In genomic region chr5:107875261-107875611, GRCm38 (mm10) we compare ENCODE assay signal across 18 mouse cellular contexts. TPM values are rescaled to one million over a fixed set of nuclear protein-coding genes. Genes with fewer than 3 reads are reported as not detected.
A peak's percentile ranks its signal among the peaks of the same experiment; 100 is the strongest.
DNase-seq lines count a peak whose midpoint lies in the region; ATAC-seq and TF ChIP-seq lines count a peak whose summit lies in the region.
"Had no signal": no experiment of that assay in that cellular context is flagged by ENCODE, and none has a peak within 500 bp of the region (broad histone marks: within the 10 kb centered on the region; RNA-seq: fewer than 3 reads in every experiment).

No protein-coding gene starts in this region.

- peak; percentile 34; the same call in 1 of the 2 replicates for ATAC-seq in intestine, embryonic 15.5 days
- no peak for ATAC-seq in intestine, postnatal 0 days
- peak; percentile 33; the same call in 1 of the 2 replicates for ATAC-seq in kidney, postnatal 0 days (replicated peaks; ENCODE audit: low FRiP score, low read depth)
- peak; percentile 39 for ATAC-seq in liver, embryonic 16.5 days (ENCODE audit: low read depth)
- ATAC-seq in midbrain, embryonic 15.5 days (replicated peaks), result no peak
- ATAC-seq: inflammation-experienced regulatory T-cells, adult 6 months had no signal

- no peaks in the 10 kb centered on the region for H3K27me3 ChIP-seq in heart, adult 2 months (ENCODE audit: control insufficient read depth, insufficient read depth, low read length)
- no peaks in the 10 kb centered on the region for H3K27me3 ChIP-seq in intestine, embryonic 15.5 days (replicated peaks)
- no peaks in the 10 kb centered on the region for H3K27me3 ChIP-seq in intestine, postnatal 0 days (replicated peaks; ENCODE audit: control insufficient read depth, insufficient read depth, low read length)
- H3K27me3 ChIP-seq in kidney, postnatal 0 days (ENCODE audit: insufficient read depth, low read length), result no peaks in the 10 kb centered on the region
- no peaks in the 10 kb centered on the region for H3K27me3 ChIP-seq in liver, embryonic 16.5 days (ENCODE audit: control insufficient read depth, insufficient read depth, low read depth, low read length)
- 0 out of 2 replicates have a peak, but pooled peaks cover 3% of the 10 kb centered on the region for H3K27me3 ChIP-seq in midbrain, embryonic 15.5 days (replicated peaks)

- no peaks in the 10 kb centered on the region for H3K79me2 ChIP-seq in heart, adult 2 months (replicated peaks; ENCODE audit: control insufficient read depth, insufficient read depth, low read length)

- no peaks in the 10 kb centered on the region for H3K9me3 ChIP-seq in intestine, embryonic 15.5 days
- H3K9me3 ChIP-seq in intestine, postnatal 0 days (ENCODE audit: control insufficient read depth), result no peaks in the 10 kb centered on the region
- no peaks in the 10 kb centered on the region for H3K9me3 ChIP-seq in kidney, postnatal 0 days (replicated peaks; ENCODE audit: low read length)
- no peaks in the 10 kb centered on the region for H3K9me3 ChIP-seq in liver, embryonic 16.5 days (replicated peaks; ENCODE audit: control insufficient read depth, low read length)
- H3K9me3 ChIP-seq in midbrain, embryonic 15.5 days, result no peaks in the 10 kb centered on the region

- no peak overlapping the region for H3K4me3 ChIP-seq in heart, adult 2 months
- H3K4me3 ChIP-seq in intestine, embryonic 15.5 days (replicated peaks), result no peak overlapping the region
- H3K4me3 ChIP-seq in intestine, postnatal 0 days (ENCODE audit: low read depth, low read length), result no peak overlapping the region
- no peak overlapping the region for H3K4me3 ChIP-seq in kidney, postnatal 0 days (replicated peaks; ENCODE audit: low read depth, low read length)
- peak overlapping the region; percentile 71 for H3K4me3 ChIP-seq in liver, embryonic 16.5 days (ENCODE audit: low read depth, low read length)
- H3K4me3 ChIP-seq in midbrain, embryonic 15.5 days, result no peak overlapping the region

- no peak for DNase-seq in heart, adult 2 months
- DNase-seq in heart, postnatal 14 days, result no peak
- DNase-seq in kidney, postnatal 0 days (ENCODE audit: low spot score), result no peak
- DNase-seq in lung, postnatal 4 days, result no peak
- DNase-seq: adrenal gland, postnatal 25 days; cerebellum, adult 9-11 months; gastrocnemius, postnatal 10 days; thymus, adult 2 months had no signal

- no peaks in the 10 kb centered on the region; the same call in 1 of the 2 replicates for H3K4me1 ChIP-seq in heart, adult 2 months (ENCODE audit: control insufficient read depth, insufficient read depth, low read length)
- H3K4me1 ChIP-seq in intestine, embryonic 15.5 days (replicated peaks), result no peaks in the 10 kb centered on the region
- H3K4me1 ChIP-seq in intestine, postnatal 0 days (replicated peaks; ENCODE audit: control insufficient read depth, insufficient read depth, low read length), result 0 out of 2 replicates have a peak, but pooled peaks cover 11% of the 10 kb centered on the region
- no peaks in the 10 kb centered on the region for H3K4me1 ChIP-seq in kidney, postnatal 0 days (replicated peaks; ENCODE audit: insufficient read depth, low read length)
- H3K4me1 ChIP-seq in liver, embryonic 16.5 days (ENCODE audit: control insufficient read depth, low read depth, low read length), result peaks cover 31% of the 10 kb centered on the region
- H3K4me1 ChIP-seq in midbrain, embryonic 15.5 days, result no peaks in the 10 kb centered on the region

- TF ChIP-seq EP300 in heart, adult 2 months (IDR thresholded peaks at IDR 0.05; ENCODE audit: insufficient read depth, low read depth, low read length), result no peak

- H3K27ac ChIP-seq in heart, adult 2 months, result peak overlapping the region; percentile 84
- no peak overlapping the region for H3K27ac ChIP-seq in intestine, embryonic 15.5 days
- no peak overlapping the region for H3K27ac ChIP-seq in intestine, postnatal 0 days (ENCODE audit: low read depth, low read length)
- H3K27ac ChIP-seq in kidney, postnatal 0 days, result peak overlapping the region; percentile 31; the same call in 1 of the 2 replicates
- H3K27ac ChIP-seq in liver, embryonic 16.5 days (ENCODE audit: low read length), result peak overlapping the region; percentile 98
- H3K27ac ChIP-seq in midbrain, embryonic 15.5 days, result no peak overlapping the region

- H3K9ac ChIP-seq in heart, adult 2 months (ENCODE audit: low read depth, low read length), result no peak overlapping the region
- no peak overlapping the region for H3K9ac ChIP-seq in intestine, embryonic 15.5 days
- no peak overlapping the region for H3K9ac ChIP-seq in intestine, postnatal 0 days (ENCODE audit: low read depth, low read length)
- no peak overlapping the region for H3K9ac ChIP-seq in kidney, postnatal 0 days (ENCODE audit: low read depth, low read length)
- peak overlapping the region; percentile 52 for H3K9ac ChIP-seq in liver, embryonic 16.5 days (ENCODE audit: low read depth, low read length)
- H3K9ac ChIP-seq in midbrain, embryonic 15.5 days, result no peak overlapping the region

- H3K4me2 ChIP-seq in intestine, embryonic 15.5 days (replicated peaks), result no peak overlapping the region
- no peak overlapping the region for H3K4me2 ChIP-seq in intestine, postnatal 0 days (replicated peaks; ENCODE audit: low read depth)
- no peak overlapping the region for H3K4me2 ChIP-seq in kidney, postnatal 0 days (ENCODE audit: low read length)
- H3K4me2 ChIP-seq in liver, embryonic 16.5 days (ENCODE audit: low read depth, low read length), result peak overlapping the region; percentile 53
- H3K4me2 ChIP-seq in midbrain, embryonic 15.5 days, result no peak overlapping the region
- H3K4me2 ChIP-seq: midbrain, embryonic 11.5 days had no signal

- H3K36me3 ChIP-seq in heart, adult 2 months (ENCODE audit: control insufficient read depth, insufficient read depth, low read length), result no peaks in the 10 kb centered on the region
- H3K36me3 ChIP-seq in intestine, embryonic 15.5 days, result no peaks in the 10 kb centered on the region
- H3K36me3 ChIP-seq in intestine, postnatal 0 days (ENCODE audit: control insufficient read depth, insufficient read depth), result no peaks in the 10 kb centered on the region
- H3K36me3 ChIP-seq in kidney, postnatal 0 days (ENCODE audit: insufficient read depth, low read length), result no peaks in the 10 kb centered on the region
- H3K36me3 ChIP-seq in liver, embryonic 16.5 days (ENCODE audit: control insufficient read depth, insufficient read depth), result peaks cover 11% of the 10 kb centered on the region
- no peaks in the 10 kb centered on the region for H3K36me3 ChIP-seq in midbrain, embryonic 15.5 days (replicated peaks)

- intact Hi-C loops in heart, adult 2 months (cut with DNase I), result no loop called here
- intact Hi-C loops in heart, postnatal 14 days (cut with DNase I), result no loop called here

- no peak for TF ChIP-seq POLR2A in heart, adult 2 months (IDR thresholded peaks at IDR 0.05; ENCODE audit: insufficient read depth, low read depth, low read length)

- TF ChIP-seq CTCF in heart, adult 2 months (IDR thresholded peaks at IDR 0.05), result no peak
- no peak for TF ChIP-seq CTCF in intestine, postnatal 0 days (IDR thresholded peaks at IDR 0.05; ENCODE audit: low read depth)
- TF ChIP-seq CTCF in kidney, postnatal 0 days (IDR thresholded peaks at IDR 0.05; ENCODE audit: low read depth), result no peak

RNA-seq across cellular contexts. Expression of gene Evi5, which starts 0.3 kb away (rescaled TPM):
- total RNA-seq in heart, adult 2 months (2021), result 10 to 100 TPM; 20.5 to 21.7 TPM
- polyA plus RNA-seq in heart, adult 2 months (2012; rRNA removed), result 7.4 and 11.6 TPM in 2 replicates
- 10 to 100 TPM; 28.1 to 29.3 TPM for total RNA-seq in heart, postnatal 14 days (2021)
- 60.1 and 66.3 TPM in 2 replicates for polyA plus RNA-seq in intestine, embryonic 15.5 days (2015; fragmentation: Nextera tagmentation; extraction: Ambion mirVana)
- 39.7 and 41.6 TPM in 2 replicates for polyA plus RNA-seq in intestine, postnatal 0 days (2015; fragmentation: Nextera tagmentation; extraction: Ambion mirVana)
- 84.3 and 88.8 TPM in 2 replicates for polyA plus RNA-seq in kidney, postnatal 0 days (2015; fragmentation: Nextera tagmentation; extraction: Ambion mirVana)
- polyA plus RNA-seq in liver, embryonic 16.5 days (2015; fragmentation: Nextera tagmentation; extraction: Ambion mirVana), result 57.8 and 59.8 TPM in 2 replicates
- polyA plus RNA-seq in midbrain, embryonic 15.5 days (2015; fragmentation: Nextera tagmentation; extraction: Ambion mirVana), result 47.3 and 48.5 TPM in 2 replicates

RNA-seq across cellular contexts. Expression of gene Rpl5, which starts 25.1 kb away (rescaled TPM):
- total RNA-seq in heart, adult 2 months (2021), result 10 to 100 TPM; 29.2 to 31.4 TPM
- 12.5 and 20.4 TPM in 2 replicates for polyA plus RNA-seq in heart, adult 2 months (2012; rRNA removed)
- total RNA-seq in heart, postnatal 14 days (2021), result 10 to 100 TPM; 42.3 to 42.5 TPM
- polyA plus RNA-seq in intestine, embryonic 15.5 days (2015; fragmentation: Nextera tagmentation; extraction: Ambion mirVana), result 75.2 and 78.0 TPM in 2 replicates
- polyA plus RNA-seq in intestine, postnatal 0 days (2015; fragmentation: Nextera tagmentation; extraction: Ambion mirVana), result 26.7 and 29.1 TPM in 2 replicates
- polyA plus RNA-seq in kidney, postnatal 0 days (2015; fragmentation: Nextera tagmentation; extraction: Ambion mirVana), result 66.8 and 70.4 TPM in 2 replicates
- polyA plus RNA-seq in liver, embryonic 16.5 days (2015; fragmentation: Nextera tagmentation; extraction: Ambion mirVana), result 20.5 and 23.9 TPM in 2 replicates
- polyA plus RNA-seq in midbrain, embryonic 15.5 days (2015; fragmentation: Nextera tagmentation; extraction: Ambion mirVana), result 63.8 and 64.8 TPM in 2 replicates

RNA-seq across cellular contexts. Expression of gene Ube2d2b, which starts 45.3 kb away (rescaled TPM):
- total RNA-seq in heart, adult 2 months (2021), result not detected
- 0.08 and 0.18 TPM in 2 replicates for polyA plus RNA-seq in heart, adult 2 months (2012; rRNA removed)
- not detected for total RNA-seq in heart, postnatal 14 days (2021)
- 0.10 TPM in 1 of 2 replicates, not detected in the other for polyA plus RNA-seq in intestine, embryonic 15.5 days (2015; fragmentation: Nextera tagmentation; extraction: Ambion mirVana)
- 0.09 TPM in 1 of 2 replicates, not detected in the other for polyA plus RNA-seq in intestine, postnatal 0 days (2015; fragmentation: Nextera tagmentation; extraction: Ambion mirVana)
- polyA plus RNA-seq in kidney, postnatal 0 days (2015; fragmentation: Nextera tagmentation; extraction: Ambion mirVana), result 0.08 TPM in 1 of 2 replicates, not detected in the other
- polyA plus RNA-seq in liver, embryonic 16.5 days (2015; fragmentation: Nextera tagmentation; extraction: Ambion mirVana), result 0.33 and 0.40 TPM in 2 replicates
- 0.13 and 0.22 TPM in 2 replicates for polyA plus RNA-seq in midbrain, embryonic 15.5 days (2015; fragmentation: Nextera tagmentation; extraction: Ambion mirVana)
- total RNA-seq: adrenal gland, postnatal 25 days; gastrocnemius, postnatal 10 days; layer of hippocampus, postnatal 10 days; left cerebral cortex, postnatal 10 days had no signal
- polyA plus RNA-seq: inflammation-experienced regulatory T-cells, adult 6 months; limb, embryonic 14.5 days; midbrain, embryonic 11.5 days; small intestine, adult 2 months had no signal

Comparison
In these comparisons a context has a peak if more than half of its experiments do, and no peak if none do; other contexts are left out.
1. ATAC-seq: peak in intestine, embryonic 15.5 days (single experiment), kidney, postnatal 0 days (single experiment) and liver, embryonic 16.5 days (single experiment); none in intestine, postnatal 0 days (single experiment) and midbrain, embryonic 15.5 days (single experiment).
2. H3K27ac ChIP-seq: peak in heart, adult 2 months (single experiment), kidney, postnatal 0 days (single experiment) and liver, embryonic 16.5 days (single experiment); none in intestine, embryonic 15.5 days (single experiment), intestine, postnatal 0 days (single experiment) and midbrain, embryonic 15.5 days (single experiment).